Mouse (Mus musculus): Measurements from ENCODE around the gene Gm9112. TPM values are rescaled to one million over a fixed set of nuclear protein-coding genes. Genes with fewer than 3 reads are reported as not detected.
"Not testable (repeated sequence)": the region's sequence is repeated elsewhere in the genome, so short reads cannot be mapped to it uniquely, and the experiment has no call there.

Gene Gm9112
- polyA plus RNA-seq (2012; rRNA removed) = not detected in 2 replicates

GRCm38 (mm10) chrX:102707535-102707934, at the start of gene Gm9112, which contains the start of gene Dmrtc1b:
Gene Gm9112, minus strand, starts transcription at chrX:102707635.
Gene Dmrtc1b, plus strand, starts transcription at chrX:102707865.
- not testable (repeated sequence) for H3K27ac ChIP-seq (ENCODE audit: insufficient read depth, low read depth, low read length); H3K27me3 ChIP-seq (ENCODE audit: control insufficient read depth, insufficient read depth, low read length); H3K36me3 ChIP-seq (ENCODE audit: control insufficient read depth, insufficient read depth, low read length); H3K4me3 ChIP-seq (ENCODE audit: low read depth, low read length); H3K4me1 ChIP-seq (ENCODE audit: control insufficient read depth, insufficient read depth, insufficient read length, low read length)
- 56% methylated on average over 7 of the region's 10 CpGs for WGBS

GRCm38 (mm10) chrX:102724226-102724625, 16.8 kb upstream of the Gm9112 start:
- H3K27ac ChIP-seq (ENCODE audit: insufficient read depth, low read depth, low read length); H3K4me3 ChIP-seq (ENCODE audit: low read depth, low read length); H3K27me3 ChIP-seq (ENCODE audit: control insufficient read depth, insufficient read depth, low read length); H3K4me1 ChIP-seq (ENCODE audit: control insufficient read depth, insufficient read depth, insufficient read length, low read length); H3K36me3 ChIP-seq (ENCODE audit: control insufficient read depth, insufficient read depth, low read length): not testable (repeated sequence)
- 93% methylated on average over 6 of the region's 6 CpGs for WGBS

DNA sequence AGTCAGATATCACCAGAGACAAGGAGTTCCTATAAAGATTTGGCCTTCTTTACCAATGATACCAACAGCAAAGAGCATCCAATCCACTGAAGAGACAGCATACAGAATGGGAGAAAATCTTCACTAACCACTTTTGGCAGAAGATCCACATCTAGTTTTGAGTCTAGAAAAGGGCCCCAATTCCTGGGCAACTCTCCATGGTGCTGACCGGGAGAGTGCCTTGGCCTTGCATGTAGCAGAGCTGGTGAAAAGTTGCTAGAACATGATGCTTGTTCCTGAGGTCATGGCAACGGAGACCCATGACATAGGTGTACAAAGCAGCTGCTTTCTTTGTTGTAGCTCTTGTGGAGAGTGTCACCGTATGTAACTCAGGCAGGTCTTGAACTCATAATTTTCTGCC, 6.8 kb downstream of the Gm9112 start:
- not testable (repeated sequence) for H3K4me3 ChIP-seq (ENCODE audit: low read depth, low read length); H3K36me3 ChIP-seq (ENCODE audit: control insufficient read depth, insufficient read depth, low read length); H3K4me1 ChIP-seq (ENCODE audit: control insufficient read depth, insufficient read depth, insufficient read length, low read length); H3K27me3 ChIP-seq (ENCODE audit: control insufficient read depth, insufficient read depth, low read length); H3K27ac ChIP-seq (ENCODE audit: insufficient read depth, low read depth, low read length)
- WGBS = 70% methylated on average over 3 of the region's 3 CpGs

DNA sequence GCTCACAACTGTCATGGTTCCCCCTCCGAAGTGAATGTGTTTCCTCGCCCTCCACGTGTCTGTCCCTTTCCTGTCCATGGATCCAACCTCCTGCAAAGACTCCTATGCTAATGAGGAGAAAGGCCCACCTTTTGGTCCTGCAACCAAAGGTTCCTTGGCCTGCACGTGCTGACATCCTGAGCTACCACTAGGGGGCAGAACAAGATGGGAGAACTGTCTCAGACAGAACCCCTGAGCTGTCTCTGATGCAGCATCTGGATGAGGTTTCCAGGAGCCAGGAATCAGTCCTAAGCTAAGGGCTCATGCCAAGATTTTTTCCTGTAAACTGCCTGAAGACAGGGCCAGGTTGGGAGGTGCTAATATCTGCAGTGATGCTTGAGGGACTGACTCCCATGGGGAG, 18.2 kb downstream of the Gm9112 start:
- not testable (repeated sequence) for H3K4me1 ChIP-seq (ENCODE audit: control insufficient read depth, insufficient read depth, insufficient read length, low read length); H3K27ac ChIP-seq (ENCODE audit: insufficient read depth, low read depth, low read length); H3K27me3 ChIP-seq (ENCODE audit: control insufficient read depth, insufficient read depth, low read length); H3K4me3 ChIP-seq (ENCODE audit: low read depth, low read length); H3K36me3 ChIP-seq (ENCODE audit: control insufficient read depth, insufficient read depth, low read length)
- TF ChIP-seq CTCF (IDR thresholded peaks at IDR 0.05; ENCODE audit: extremely low read depth, insufficient read length, insufficient replicate concordance, low read depth, low read length) = peak; percentile 8; the same call in 1 of the 2 replicates
- 27% methylated on average over 4 of the region's 4 CpGs for WGBS

DNA sequence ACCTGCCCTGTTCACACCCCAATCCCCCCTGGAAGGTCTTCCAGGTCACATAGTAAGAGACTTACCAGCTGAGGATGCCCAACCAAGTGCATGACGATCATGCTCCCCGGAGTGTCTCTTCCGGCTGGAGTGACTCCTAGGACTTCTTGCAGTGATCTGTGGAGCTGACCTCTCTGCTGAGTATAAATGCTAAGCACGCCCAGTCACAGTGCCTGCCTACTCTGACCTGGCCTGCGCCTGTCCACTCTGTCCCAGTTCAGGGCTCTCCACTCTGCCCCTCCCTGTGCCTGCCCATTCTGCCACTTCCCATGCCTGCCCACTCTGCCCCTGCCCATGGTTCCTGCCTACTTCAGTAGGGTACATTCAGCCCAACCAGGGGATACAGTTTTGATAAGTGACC, 20.6 kb downstream of the Gm9112 start, which contains the start of gene Gm3880:
Gene Gm3880 (minus strand): TSS at position 101 of the 400 bp plus-strand sequence.
- H3K27ac ChIP-seq (ENCODE audit: insufficient read depth, low read depth, low read length); H3K27me3 ChIP-seq (ENCODE audit: control insufficient read depth, insufficient read depth, low read length); H3K4me1 ChIP-seq (ENCODE audit: control insufficient read depth, insufficient read depth, insufficient read length, low read length); H3K36me3 ChIP-seq (ENCODE audit: control insufficient read depth, insufficient read depth, low read length); H3K4me3 ChIP-seq (ENCODE audit: low read depth, low read length): not testable (repeated sequence)
- WGBS = 95% methylated on average over 5 of the region's 5 CpGs

- 44% methylated on average over 3 of the region's 3 CpGs for WGBS
- H3K27me3 ChIP-seq (ENCODE audit: control insufficient read depth, insufficient read depth, low read length); H3K4me1 ChIP-seq (ENCODE audit: control insufficient read depth, insufficient read depth, insufficient read length, low read length); H3K27ac ChIP-seq (ENCODE audit: insufficient read depth, low read depth, low read length); H3K36me3 ChIP-seq (ENCODE audit: control insufficient read depth, insufficient read depth, low read length); H3K4me3 ChIP-seq (ENCODE audit: low read depth, low read length): not testable (repeated sequence)
Measured at GRCm38 (mm10) chrX:102684706-102685105, 22.7 kb downstream of the Gm9112 start.

DNA sequence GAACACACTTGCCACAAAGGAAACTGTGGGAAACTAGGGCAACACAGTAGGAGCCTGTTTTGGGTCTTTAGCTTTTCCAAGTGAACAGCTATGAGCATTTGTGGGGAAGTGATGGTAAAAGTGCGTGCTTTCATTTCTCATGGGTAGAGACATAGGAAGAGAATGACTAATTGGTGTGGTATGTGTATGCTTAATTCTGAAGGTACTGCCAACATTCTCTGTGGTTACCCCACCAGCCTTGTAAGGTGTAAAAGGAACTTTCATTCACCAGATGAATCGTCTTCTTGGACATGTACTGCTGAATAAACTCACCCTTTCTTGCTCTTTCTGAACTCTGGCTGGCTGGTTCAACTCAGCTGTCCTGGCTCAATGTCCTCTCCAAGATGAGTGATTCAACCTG, 40.8 kb downstream of the Gm9112 start:
- no peaks in the 10 kb centered on the region for H3K27me3 ChIP-seq (ENCODE audit: control insufficient read depth, insufficient read depth, low read length)
- H3K4me1 ChIP-seq (ENCODE audit: control insufficient read depth, insufficient read depth, insufficient read length, low read length) = no peaks in the 10 kb centered on the region
- H3K27ac ChIP-seq (ENCODE audit: insufficient read depth, low read depth, low read length) = no peak overlapping the region
- no peak overlapping the region for H3K4me3 ChIP-seq (ENCODE audit: low read depth, low read length)
- no peaks in the 10 kb centered on the region for H3K36me3 ChIP-seq (ENCODE audit: control insufficient read depth, insufficient read depth, low read length)
- 73% methylated on average over 2 of the region's 2 CpGs for WGBS
- TF ChIP-seq CTCF (IDR thresholded peaks at IDR 0.05; ENCODE audit: extremely low read depth, insufficient read length, insufficient replicate concordance, low read depth, low read length) = no peak
- TF ChIP-seq POLR2A (IDR thresholded peaks at IDR 0.05; ENCODE audit: low read depth, low read length) = no peak

GRCm38 (mm10) chrX:102660712-102661111, 46.7 kb downstream of the Gm9112 start:
- H3K36me3 ChIP-seq (ENCODE audit: control insufficient read depth, insufficient read depth, low read length) = no peaks in the 10 kb centered on the region
- H3K4me3 ChIP-seq (ENCODE audit: low read depth, low read length) = no peak overlapping the region
- 25% methylated on average over 3 of the region's 3 CpGs for WGBS
- TF ChIP-seq POLR2A (IDR thresholded peaks at IDR 0.05; ENCODE audit: low read depth, low read length) (no peak), CTCF (IDR thresholded peaks at IDR 0.05; ENCODE audit: extremely low read depth, insufficient read length, insufficient replicate concordance, low read depth, low read length) (no peak)
- no peaks in the 10 kb centered on the region for H3K27me3 ChIP-seq (ENCODE audit: control insufficient read depth, insufficient read depth, low read length)
- no peak overlapping the region for H3K27ac ChIP-seq (ENCODE audit: insufficient read depth, low read depth, low read length)
- H3K4me1 ChIP-seq (ENCODE audit: control insufficient read depth, insufficient read depth, insufficient read length, low read length) = no peaks in the 10 kb centered on the region

Other genes starting within 250 kb of the Gm9112 start
- 0.77 and 1.5 TPM in 2 replicates for gene Hdac8, start 202.3 kb downstream of the Gm9112 start, polyA plus RNA-seq (2012; rRNA removed)
- 1.6 TPM in 2 replicates for gene Phka1, start 63.4 kb downstream of the Gm9112 start, polyA plus RNA-seq (2012; rRNA removed)
- gene Gm3880, start 20.7 kb downstream of the Gm9112 start, polyA plus RNA-seq (2012; rRNA removed) = 1.2 TPM in 1 of 2 replicates, not detected in the other
- gene Dmrtc1b, start 230 bp upstream of the Gm9112 start, polyA plus RNA-seq (2012; rRNA removed) = not detected in 2 replicates
- gene Dmrtc1c1, start 95.3 kb upstream of the Gm9112 start, polyA plus RNA-seq (2012; rRNA removed) = not detected in 2 replicates
- gene Dmrtc1c2, start 147.0 kb upstream of the Gm9112 start, polyA plus RNA-seq (2012; rRNA removed) = not detected in 2 replicates
- gene 1700031F05Rik, start 160.3 kb upstream of the Gm9112 start, polyA plus RNA-seq (2012; rRNA removed) = not detected in 2 replicates
- 0.20 TPM in 1 of 2 replicates, not detected in the other for gene Dmrtc1a, start 201.1 kb upstream of the Gm9112 start, polyA plus RNA-seq (2012; rRNA removed)
- gene 1700011M02Rik, start 201.3 kb upstream of the Gm9112 start, polyA plus RNA-seq (2012; rRNA removed) = not detected in 2 replicates
- not detected in 2 replicates for gene 1700018G05Rik, start 220.7 kb upstream of the Gm9112 start, polyA plus RNA-seq (2012; rRNA removed)

Measured in small intestine, adult 2 months (tissue).